Mouse (Mus musculus): ENCODE data around the gene Zcchc12. TPM values are rescaled to one million over a fixed set of nuclear protein-coding genes. Genes with fewer than 3 reads are reported as not detected.

The Zcchc12 gene
- 1.2 and 2.1 TPM in 2 replicates for polyA plus RNA-seq (2016; fragmentation: Nextera tagmentation; extraction: Ambion mirVana)

DNA sequence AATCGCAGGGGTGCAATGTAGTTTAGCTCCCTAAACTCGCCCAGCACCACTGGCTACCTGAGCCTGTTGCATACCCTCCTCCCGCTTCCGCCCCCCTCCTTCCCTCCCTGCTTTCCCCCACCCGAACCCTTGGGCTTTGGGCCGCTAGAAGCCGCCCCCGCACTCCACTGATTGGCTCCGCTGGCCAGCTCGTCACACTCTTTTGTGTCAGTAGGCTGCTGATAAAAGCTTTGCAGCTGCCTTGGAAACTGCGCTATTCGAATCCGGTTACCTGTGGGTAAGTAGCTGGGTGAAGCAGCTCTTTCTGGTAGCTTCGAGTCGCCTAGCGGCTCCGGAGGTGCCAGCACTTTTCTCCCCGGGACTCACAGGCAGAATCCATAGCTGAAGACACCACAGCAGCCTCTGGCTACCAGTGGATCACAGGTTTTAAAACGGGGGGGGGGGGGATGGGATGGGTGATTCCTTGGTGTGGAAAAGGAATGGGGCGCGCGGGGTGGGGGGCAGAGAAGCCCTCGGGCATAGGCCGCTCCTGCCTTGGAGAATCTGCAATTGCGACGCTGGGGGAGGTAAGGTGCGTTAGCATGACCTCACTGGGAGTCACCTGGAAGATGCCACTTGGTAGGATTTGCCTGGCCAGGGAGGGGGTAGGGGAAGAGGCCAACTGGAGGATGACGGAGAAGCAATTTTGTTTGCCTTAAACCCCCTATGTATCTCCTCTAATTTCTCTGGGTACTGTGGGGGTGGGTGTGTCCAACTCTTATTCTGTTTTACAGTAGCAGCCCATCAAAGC lies at the start of gene Zcchc12:
Zcchc12 (plus strand) TSS at position 169 of the 790 bp plus-strand sequence.
- H3K4me2 ChIP-seq: peak within 1 kb of the TSS; percentile 28
- no peak within 1 kb of the TSS for H3K27ac ChIP-seq
- no peak within 1 kb of the TSS for H3K4me3 ChIP-seq
- no peak within 1 kb of the TSS for H3K9ac ChIP-seq
- H3K27me3 ChIP-seq (replicated peaks): peaks cover 27% of the 10 kb centered on the region
- H3K36me3 ChIP-seq: no peaks in the 10 kb centered on the region
- 22% methylated on average over 23 of the region's 28 CpGs for WGBS (ENCODE audit: insufficient replicate concordance)
- H3K9me3 ChIP-seq (replicated peaks): no peaks in the 10 kb centered on the region
- H3K4me1 ChIP-seq: no peaks in the 10 kb centered on the region
- no peak for ATAC-seq

DNA sequence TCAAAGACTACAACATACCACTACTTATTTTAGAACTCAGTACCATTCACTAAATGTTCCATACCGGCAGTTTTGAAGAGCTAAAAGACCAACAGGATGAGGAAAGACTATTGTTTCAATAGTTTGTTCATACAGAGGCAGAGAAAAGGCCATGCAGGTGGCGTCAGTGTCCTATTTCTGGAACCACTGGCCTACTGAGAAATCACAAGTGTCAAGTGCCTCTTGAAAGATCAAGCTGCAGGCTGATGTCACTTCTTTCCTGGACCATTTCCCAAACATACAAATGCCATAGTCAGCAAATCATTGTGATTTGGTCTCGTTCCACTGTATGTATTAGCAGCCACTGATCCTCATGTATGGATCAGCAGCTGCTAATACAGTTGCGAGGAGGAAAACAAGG lies 49.0 kb upstream of the Zcchc12 start:
- no peaks in the 10 kb centered on the region for H3K4me1 ChIP-seq
- no peak overlapping the region for H3K27ac ChIP-seq
- no peak overlapping the region for H3K4me3 ChIP-seq
- H3K9ac ChIP-seq: no peak overlapping the region
- no peaks in the 10 kb centered on the region for H3K36me3 ChIP-seq
- no peak overlapping the region for H3K4me2 ChIP-seq
- no peak for ATAC-seq
- 57% methylated on average over 4 of the region's 4 CpGs for WGBS (ENCODE audit: insufficient replicate concordance)
- no peaks in the 10 kb centered on the region for H3K27me3 ChIP-seq (replicated peaks)
- H3K9me3 ChIP-seq (replicated peaks): no peaks in the 10 kb centered on the region

DNA sequence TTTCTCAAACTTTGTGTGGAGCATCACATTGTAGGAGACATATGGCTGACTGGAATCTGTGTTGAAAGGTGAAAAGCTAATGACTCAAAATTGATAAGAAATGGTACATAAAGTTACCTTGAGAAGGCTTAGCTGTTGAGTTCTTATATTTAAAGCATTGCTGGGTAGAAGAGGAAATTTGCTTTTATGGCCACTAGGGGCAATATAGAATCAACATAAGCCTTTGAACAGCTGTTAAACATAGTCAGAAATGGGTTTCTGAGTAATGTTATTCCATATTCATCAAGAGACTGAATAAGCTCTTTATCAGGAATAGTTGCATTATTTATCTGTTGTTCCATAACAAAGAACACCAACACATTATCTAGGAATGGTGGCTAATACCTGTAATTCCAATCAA lies 45.6 kb upstream of the Zcchc12 start:
- no peak for ATAC-seq

DNA sequence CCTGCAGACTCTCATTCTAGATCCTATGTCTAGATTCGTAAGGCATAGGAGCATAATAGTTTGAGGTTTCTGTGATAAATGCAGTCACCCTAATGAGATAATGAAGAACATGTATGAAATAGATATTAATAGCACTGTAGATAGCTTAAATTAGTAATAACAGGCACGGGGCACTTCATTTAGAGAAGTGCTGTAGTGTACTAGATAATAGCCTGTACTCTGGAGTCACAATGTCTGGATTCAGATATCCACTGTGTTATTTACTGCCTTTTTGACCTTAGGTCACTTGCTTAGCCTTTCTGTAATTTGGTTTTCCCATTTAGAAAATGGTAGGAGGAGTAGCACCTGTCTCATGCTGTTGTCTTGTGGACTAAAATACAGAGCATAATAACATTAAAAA lies 39.0 kb upstream of the Zcchc12 start:
- 47% methylated on average over 2 of the region's 2 CpGs for WGBS (ENCODE audit: insufficient replicate concordance)
- Histone ChIP-seq H3K27ac (no peak overlapping the region), H3K36me3 (no peaks in the 10 kb centered on the region), H3K4me2 (no peak overlapping the region), H3K9ac (no peak overlapping the region), H3K4me1 (no peaks in the 10 kb centered on the region), H3K4me3 (no peak overlapping the region), H3K9me3 (replicated peaks) (no peaks in the 10 kb centered on the region), H3K27me3 (replicated peaks) (no peaks in the 10 kb centered on the region)
- ATAC-seq: no peak

More for the DNA sequence above, 45.6 kb upstream of the Zcchc12 start:
- Histone ChIP-seq H3K4me2 (no peak overlapping the region), H3K4me3 (no peak overlapping the region), H3K9me3 (replicated peaks) (no peaks in the 10 kb centered on the region), H3K4me1 (no peaks in the 10 kb centered on the region), H3K9ac (no peak overlapping the region), H3K36me3 (no peaks in the 10 kb centered on the region), H3K27me3 (replicated peaks) (no peaks in the 10 kb centered on the region), H3K27ac (no peak overlapping the region)

DNA sequence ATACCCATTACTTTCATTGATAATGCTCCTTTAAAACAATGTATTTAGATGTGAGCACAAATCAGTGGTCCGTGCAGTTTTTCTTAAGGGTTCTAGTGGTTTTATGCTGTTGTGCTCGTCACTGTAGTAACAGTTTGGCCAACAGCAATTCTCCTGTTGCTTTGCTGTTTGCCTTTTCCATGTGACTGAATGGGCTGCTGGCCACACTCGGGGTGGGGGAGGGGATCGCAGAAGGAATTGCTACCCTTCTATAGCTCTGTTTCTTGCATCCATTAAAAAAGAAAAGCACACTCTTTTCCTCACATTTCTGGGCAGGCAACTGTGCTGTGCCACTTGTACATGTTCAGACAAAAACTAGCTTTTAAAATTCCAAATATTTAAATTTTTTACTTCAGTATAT lies 34.1 kb upstream of the Zcchc12 start:
- Histone ChIP-seq H3K4me2 (no peak overlapping the region), H3K4me1 (no peaks in the 10 kb centered on the region), H3K4me3 (no peak overlapping the region), H3K27ac (no peak overlapping the region), H3K9me3 (replicated peaks) (no peaks in the 10 kb centered on the region), H3K36me3 (no peaks in the 10 kb centered on the region), H3K9ac (no peak overlapping the region), H3K27me3 (replicated peaks) (no peaks in the 10 kb centered on the region)
- ATAC-seq: no peak
- WGBS (ENCODE audit: insufficient replicate concordance): 36% methylated on average over 4 of the region's 4 CpGs

DNA sequence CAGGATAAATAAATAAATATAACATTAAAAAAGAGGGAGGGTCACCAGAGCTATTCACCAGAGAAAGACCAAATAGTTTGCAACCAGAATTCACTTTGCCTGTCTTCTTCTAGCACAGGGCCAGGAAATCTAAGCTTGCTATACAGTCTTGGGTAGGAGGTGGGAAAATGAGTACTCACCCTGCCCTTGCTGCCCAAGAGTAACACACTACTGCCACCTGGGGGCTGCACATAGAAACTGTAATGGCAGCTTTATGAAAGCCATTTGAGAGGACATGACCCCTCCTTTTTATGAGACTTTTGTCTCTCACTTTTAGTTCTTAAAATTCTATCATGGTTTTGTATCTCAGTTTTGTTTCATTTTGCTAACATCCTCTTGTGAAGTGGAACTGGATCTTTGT lies 12.1 kb upstream of the Zcchc12 start:
- no peak overlapping the region for H3K9ac ChIP-seq
- no peak overlapping the region for H3K4me2 ChIP-seq
- H3K4me3 ChIP-seq: no peak overlapping the region
- ATAC-seq: no peak
- H3K27ac ChIP-seq: no peak overlapping the region
- no peaks in the 10 kb centered on the region for H3K9me3 ChIP-seq (replicated peaks)
- H3K36me3 ChIP-seq: no peaks in the 10 kb centered on the region
- no peaks in the 10 kb centered on the region for H3K4me1 ChIP-seq
- no peaks in the 10 kb centered on the region for H3K27me3 ChIP-seq (replicated peaks)

DNA sequence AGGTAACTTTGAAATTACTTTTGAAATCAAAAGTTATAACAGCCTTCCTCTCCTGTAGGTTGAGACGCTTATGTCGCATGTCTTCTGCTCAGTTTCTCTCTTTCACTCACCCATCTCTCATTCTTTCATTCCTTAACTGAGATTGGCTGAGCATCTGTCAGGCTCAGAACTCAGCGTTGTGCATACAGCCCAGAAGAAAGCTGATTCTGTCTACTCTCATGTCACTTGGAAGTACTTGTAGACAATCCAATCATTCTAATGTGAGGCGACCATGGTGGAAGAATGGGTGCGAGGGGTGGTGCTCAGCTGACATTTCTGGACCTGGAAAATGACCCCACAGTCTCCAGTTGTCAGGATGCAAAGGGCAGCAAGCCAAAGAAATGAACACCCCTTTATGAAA lies 9.7 kb upstream of the Zcchc12 start:
- ATAC-seq: no peak
- no peaks in the 10 kb centered on the region for H3K27me3 ChIP-seq (replicated peaks)
- 46% methylated on average over 5 of the region's 5 CpGs for WGBS (ENCODE audit: insufficient replicate concordance)
- no peak overlapping the region for H3K4me3 ChIP-seq
- H3K4me1 ChIP-seq: no peaks in the 10 kb centered on the region
- H3K36me3 ChIP-seq: no peaks in the 10 kb centered on the region
- H3K4me2 ChIP-seq: no peak overlapping the region
- H3K9me3 ChIP-seq (replicated peaks): no peaks in the 10 kb centered on the region
- H3K9ac ChIP-seq: no peak overlapping the region
- no peak overlapping the region for H3K27ac ChIP-seq

DNA sequence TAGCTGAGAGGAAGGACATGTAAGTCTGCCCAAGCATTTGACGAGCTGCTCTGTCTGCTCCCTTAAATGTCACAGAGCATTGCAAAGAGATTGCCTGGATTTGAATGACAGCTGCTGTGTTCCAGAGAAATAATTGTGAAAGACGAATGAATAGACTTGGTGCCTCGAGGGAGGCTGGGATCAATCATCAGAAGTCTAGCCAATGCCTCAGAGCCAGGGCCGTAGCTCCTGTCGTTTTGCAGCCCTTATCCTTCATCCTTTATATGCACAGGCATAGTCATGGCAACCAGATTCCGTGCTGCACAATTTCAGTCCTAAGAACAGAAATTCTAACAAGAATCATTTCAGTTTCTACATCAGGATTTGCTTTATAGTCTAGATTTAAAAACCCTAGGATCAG lies 9.3 kb upstream of the Zcchc12 start:
- H3K27me3 ChIP-seq (replicated peaks): no peaks in the 10 kb centered on the region
- WGBS (ENCODE audit: insufficient replicate concordance): 53% methylated on average over 6 of the region's 6 CpGs
- no peak overlapping the region for H3K9ac ChIP-seq
- no peak overlapping the region for H3K4me3 ChIP-seq
- H3K27ac ChIP-seq: no peak overlapping the region
- no peaks in the 10 kb centered on the region for H3K36me3 ChIP-seq
- no peak overlapping the region for H3K4me2 ChIP-seq
- no peaks in the 10 kb centered on the region for H3K9me3 ChIP-seq (replicated peaks)
- no peak for ATAC-seq
- H3K4me1 ChIP-seq: no peaks in the 10 kb centered on the region

DNA sequence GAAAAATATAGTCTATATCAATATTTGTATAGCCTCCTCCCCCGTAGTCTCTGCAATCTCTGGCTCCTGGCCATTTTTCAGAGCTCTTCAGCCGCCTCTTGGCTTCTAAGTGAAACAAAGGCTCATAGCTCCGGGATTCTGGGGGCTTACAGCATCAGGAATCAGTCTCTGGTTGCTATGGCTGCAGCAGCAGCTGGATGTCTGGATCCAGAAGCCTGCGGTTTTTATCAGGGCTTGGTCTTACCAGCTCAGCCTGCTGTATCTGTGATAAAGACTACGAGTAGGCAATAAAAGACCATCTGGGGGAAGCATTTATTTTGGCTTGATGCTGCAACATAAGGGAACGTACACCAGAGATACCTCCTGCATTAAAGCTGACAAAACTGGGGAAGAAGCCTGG lies 1.8 kb upstream of the Zcchc12 start:
- Histone ChIP-seq H3K4me1 (no peaks in the 10 kb centered on the region), H3K27me3 (replicated peaks) (peaks cover 27% of the 10 kb centered on the region), H3K4me3 (no peak overlapping the region), H3K27ac (no peak overlapping the region), H3K4me2 (no peak overlapping the region), H3K9ac (no peak overlapping the region), H3K9me3 (replicated peaks) (no peaks in the 10 kb centered on the region), H3K36me3 (no peaks in the 10 kb centered on the region)
- WGBS (ENCODE audit: insufficient replicate concordance): 26% methylated on average over 6 of the region's 6 CpGs
- no peak for ATAC-seq

DNA sequence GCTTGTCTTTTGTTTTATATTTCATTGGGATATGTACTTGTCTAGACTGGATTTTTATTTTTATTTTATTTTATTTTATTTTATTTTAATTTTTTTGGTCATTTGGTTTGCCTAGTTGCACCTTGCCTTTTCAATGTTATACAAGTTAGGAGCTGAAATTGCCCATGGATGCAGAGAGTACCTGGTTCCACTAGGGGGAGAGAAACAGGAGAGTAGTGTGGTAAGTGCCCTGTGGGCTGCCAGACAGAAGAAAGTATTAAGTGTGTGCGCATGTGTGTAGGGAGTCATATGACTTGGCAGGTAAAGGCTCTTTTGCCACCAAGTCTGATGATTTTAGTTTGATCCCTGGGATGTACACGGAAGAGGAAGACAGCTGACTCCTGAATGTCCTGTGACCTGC lies 13.8 kb downstream of the Zcchc12 start:
- Histone ChIP-seq H3K36me3 (no peaks in the 10 kb centered on the region), H3K9ac (no peak overlapping the region), H3K27ac (no peak overlapping the region), H3K27me3 (replicated peaks) (no peaks in the 10 kb centered on the region), H3K4me3 (no peak overlapping the region), H3K4me2 (no peak overlapping the region), H3K4me1 (no peaks in the 10 kb centered on the region), H3K9me3 (replicated peaks) (no peaks in the 10 kb centered on the region)
- ATAC-seq: no peak
- WGBS (ENCODE audit: insufficient replicate concordance): 66% methylated on average over 2 of the region's 2 CpGs

DNA sequence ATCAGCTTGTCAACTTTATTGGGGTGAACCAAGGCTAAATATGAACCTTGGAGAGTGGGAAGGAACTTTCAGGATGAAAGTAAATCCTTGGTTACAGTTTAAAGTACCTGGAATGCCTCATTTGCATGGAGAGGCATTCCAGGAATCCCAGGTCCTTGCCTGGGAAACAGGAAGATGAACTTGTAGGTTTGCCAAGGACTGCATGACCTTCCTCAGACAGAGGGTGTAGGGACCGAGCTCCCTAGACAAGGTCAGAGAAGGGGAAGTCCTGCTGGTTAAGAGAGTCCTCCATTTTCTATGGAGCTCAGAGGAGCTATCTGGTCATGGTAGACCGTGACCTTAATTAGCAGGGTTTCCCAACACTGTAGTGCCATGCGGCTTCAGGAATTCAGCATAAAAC lies 15.5 kb downstream of the Zcchc12 start:
- Histone ChIP-seq H3K27me3 (replicated peaks) (no peaks in the 10 kb centered on the region), H3K27ac (no peak overlapping the region), H3K9ac (no peak overlapping the region), H3K9me3 (replicated peaks) (no peaks in the 10 kb centered on the region), H3K4me2 (no peak overlapping the region), H3K36me3 (no peaks in the 10 kb centered on the region), H3K4me3 (no peak overlapping the region), H3K4me1 (no peaks in the 10 kb centered on the region)
- WGBS (ENCODE audit: insufficient replicate concordance): 68% methylated on average over 3 of the region's 3 CpGs
- no peak for ATAC-seq

DNA sequence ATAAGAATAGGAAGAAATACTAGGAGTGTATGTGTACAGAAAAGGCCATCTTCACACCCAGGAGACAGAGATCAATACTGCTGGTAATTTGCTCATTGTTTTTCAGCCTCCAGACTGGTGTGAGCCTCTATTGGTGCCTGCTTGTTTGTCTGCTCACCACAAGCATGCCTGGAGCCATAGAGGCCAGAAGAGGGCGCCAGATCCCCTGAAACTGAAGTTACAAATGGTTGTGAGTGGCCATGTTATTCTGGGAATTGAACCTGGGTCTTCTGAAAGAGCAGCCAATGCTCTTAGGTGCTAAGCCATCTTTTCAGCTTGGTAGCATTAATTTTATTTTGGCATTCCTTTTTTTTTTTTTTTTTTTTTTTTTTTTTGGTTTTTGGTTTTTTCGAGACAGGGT lies 25.7 kb downstream of the Zcchc12 start:
- no peak overlapping the region for H3K4me2 ChIP-seq
- H3K27me3 ChIP-seq (replicated peaks): no peaks in the 10 kb centered on the region
- H3K9me3 ChIP-seq (replicated peaks): no peaks in the 10 kb centered on the region
- H3K9ac ChIP-seq: no peak overlapping the region
- H3K27ac ChIP-seq: no peak overlapping the region
- whole genome bisulfite sequencing (ENCODE audit: insufficient replicate concordance): 32% methylated on average over 2 of the region's 2 CpGs
- ATAC-seq: no peak
- no peak overlapping the region for H3K4me3 ChIP-seq
- no peaks in the 10 kb centered on the region for H3K36me3 ChIP-seq
- H3K4me1 ChIP-seq: no peaks in the 10 kb centered on the region

DNA sequence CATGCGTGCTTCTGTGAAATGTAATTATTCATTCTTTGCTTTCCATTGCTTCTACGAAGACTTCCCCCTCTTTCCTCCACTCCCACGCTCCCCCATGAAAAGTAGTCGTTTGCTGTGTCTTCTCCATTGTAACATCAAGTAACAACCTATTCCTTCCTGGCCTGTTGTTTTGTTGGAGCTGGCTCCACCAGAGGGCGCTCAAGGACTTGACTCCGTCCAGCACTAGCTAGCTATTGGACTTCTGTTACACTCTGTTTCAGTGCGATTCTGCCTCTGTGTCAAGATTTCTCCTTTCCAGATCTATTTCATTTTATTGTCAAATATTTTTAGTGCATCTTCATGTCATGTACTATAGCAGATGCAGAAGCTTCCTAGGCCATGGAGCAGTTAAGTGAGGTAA lies 30.1 kb downstream of the Zcchc12 start:
- no peak overlapping the region for H3K4me2 ChIP-seq
- 16% methylated on average over 7 of the region's 7 CpGs for WGBS (ENCODE audit: insufficient replicate concordance)
- no peak for ATAC-seq

More for the DNA sequence above, 30.1 kb downstream of the Zcchc12 start:
- no peaks in the 10 kb centered on the region for H3K27me3 ChIP-seq (replicated peaks)
- no peaks in the 10 kb centered on the region for H3K36me3 ChIP-seq
- H3K4me1 ChIP-seq: no peaks in the 10 kb centered on the region
- no peak overlapping the region for H3K27ac ChIP-seq
- H3K9ac ChIP-seq: no peak overlapping the region
- H3K9me3 ChIP-seq (replicated peaks): no peaks in the 10 kb centered on the region
- no peak overlapping the region for H3K4me3 ChIP-seq

Measured in liver, embryonic 12.5 days (tissue).